Mouse (Mus musculus) MEL (cell line): ENCODE measurements around the gene Zfp598. TPM values are rescaled to one million over a fixed set of nuclear protein-coding genes. Genes with fewer than 3 reads are reported as not detected.
"Not testable (repeated sequence)": the region's sequence is repeated elsewhere in the genome, so short reads cannot be mapped to it uniquely, and the experiment has no call there.

Source experiments
- DNase-seq: peaks from one replicate; pipeline ENCODE4 v3.0.0; 2011; ENCODE audit warnings: low read depth, low spot score
- H3K27ac ChIP-seq: 2 replicates; pipeline ENCODE4 v1.5.1; 2012; ENCODE audit warnings: low read depth, mild to moderate bottlenecking, control low read depth, low read length, moderate library complexity; ENCODE audit not compliant: control insufficient read depth
- H3K27me3 ChIP-seq, 2 experiments: fragments of 150-350 bp in 1 of 2; sonication (generic) in 1 of 2; 2 replicates each; pipeline ENCODE4 v1.6.1; 2012; ENCODE audit warnings: low read length in 2 of 2, mild to moderate bottlenecking in 2 of 2, improper control_type of control experiment in 1 of 2, moderate library complexity in 1 of 2; ENCODE audit not compliant: insufficient read depth in 2 of 2, control insufficient read depth in 1 of 2
- H3K36me3 ChIP-seq, 2 experiments: 2 replicates each; pipeline ENCODE4 v1.6.1; 2012 to 2014; ENCODE audit warnings: low read length in 2 of 2, improper control_type of control experiment in 1 of 2, inconsistent platforms in 1 of 2, mild to moderate bottlenecking in 1 of 2; ENCODE audit not compliant: insufficient read depth in 2 of 2, control insufficient read depth in 1 of 2
- H3K4me1 ChIP-seq, 2 experiments: fragments of 150-350 bp in 1 of 2; sonication (generic) in 1 of 2; 2 replicates each; pipeline ENCODE4 v1.6.1; 2012; ENCODE audit warnings: low read length in 2 of 2, improper control_type of control experiment in 1 of 2, mild to moderate bottlenecking in 1 of 2; ENCODE audit not compliant: insufficient read depth in 2 of 2, control insufficient read depth in 1 of 2
- H3K4me3 ChIP-seq, 2 experiments: fragments of 150-350 bp in 1 of 2; sonication (generic) in 1 of 2; 2 replicates each; pipeline ENCODE4 v1.5.1; 2012; ENCODE audit warnings: low read depth in 2 of 2, low read length in 2 of 2, mild to moderate bottlenecking in 2 of 2, moderate library complexity in 2 of 2, control low read depth in 1 of 2, improper control_type of control experiment in 1 of 2; ENCODE audit not compliant: control insufficient read depth in 1 of 2, insufficient read depth in 1 of 2
- H3K79me2 ChIP-seq: 2 replicates; pipeline ENCODE4 v1.6.1; 2012; ENCODE audit warnings: mild to moderate bottlenecking, low read length, moderate library complexity; ENCODE audit not compliant: control insufficient read depth, poor library complexity, insufficient read depth
- H3K9ac ChIP-seq: 2 replicates; pipeline ENCODE4 v1.6.1; 2012; ENCODE audit warnings: low read depth, mild to moderate bottlenecking, control low read depth, low read length, moderate library complexity; ENCODE audit not compliant: control insufficient read depth, poor library complexity, severe bottlenecking
- H3K9me3 ChIP-seq: fragments of 150-350 bp; sonication (generic); replicated peaks from 2 replicates; pipeline ENCODE4 v1.6.1; 2012; ENCODE audit warnings: mild to moderate bottlenecking, low read length, improper control_type of control experiment, moderate library complexity; ENCODE audit not compliant: insufficient read depth
- E2F4 ChIP-seq: IDR thresholded peaks from 2 replicates; pipeline ENCODE4 v1.6.1; 2011; ENCODE audit warnings: low read depth, low read length, improper control_type of control experiment, borderline replicate concordance
- ELF1 ChIP-seq: IDR thresholded peaks from 2 replicates; pipeline ENCODE4 v1.6.1; 2014; ENCODE audit warnings: low read depth, mild to moderate bottlenecking, inconsistent platforms, low read length, improper control_type of control experiment, moderate library complexity
- EP300 ChIP-seq, 2 experiments: IDR thresholded peaks; 2 replicates each; pipeline ENCODE4 v1.6.1; 2011; ENCODE audit warnings: improper control_type of control experiment in 2 of 2, low read length in 2 of 2, low read depth in 1 of 2, mild to moderate bottlenecking in 1 of 2
- GABPA ChIP-seq: IDR thresholded peaks from 2 replicates; pipeline ENCODE4 v1.6.1; 2012; ENCODE audit warnings: low read depth, mild to moderate bottlenecking, inconsistent platforms, low read length, improper control_type of control experiment, moderate library complexity
- GATA1 ChIP-seq: IDR thresholded peaks from 2 replicates; pipeline ENCODE4 v1.6.1; 2011; ENCODE audit warnings: low read depth, low read length, improper control_type of control experiment
- HCFC1 ChIP-seq: IDR thresholded peaks from 2 replicates; pipeline ENCODE4 v1.6.1; 2012; ENCODE audit warnings: low read depth, mild to moderate bottlenecking, inconsistent platforms, low read length, improper control_type of control experiment, moderate library complexity
- JUND ChIP-seq: IDR thresholded peaks from 2 replicates; pipeline ENCODE4 v1.6.1; 2011; ENCODE audit warnings: low read depth, mild to moderate bottlenecking, improper control_type of control experiment, low read length
- KAT2A ChIP-seq: conservative IDR thresholded peaks from 2 replicates; pipeline ENCODE4 v1.6.1; 2012; ENCODE audit warnings: low read depth, low read length, improper control_type of control experiment, inconsistent platforms
- MAFK ChIP-seq: IDR thresholded peaks from 2 replicates; pipeline ENCODE4 v1.6.1; 2011; ENCODE audit warnings: low read depth, mild to moderate bottlenecking, low read length, improper control_type of control experiment, borderline replicate concordance
- MEF2A ChIP-seq: IDR thresholded peaks from 2 replicates; pipeline ENCODE4 v1.6.1; 2014; ENCODE audit warnings: low read depth, mild to moderate bottlenecking, inconsistent platforms, low read length, improper control_type of control experiment; ENCODE audit not compliant: poor library complexity, insufficient replicate concordance, severe bottlenecking; ENCODE audit errors: extremely low read depth
- MYB ChIP-seq: IDR thresholded peaks from 2 replicates; pipeline ENCODE4 v1.6.1; 2011; ENCODE audit warnings: mild to moderate bottlenecking, low read depth, low read length, improper control_type of control experiment
- MYC ChIP-seq: IDR thresholded peaks from 2 replicates; pipeline ENCODE4 v1.6.1; 2011; ENCODE audit warnings: low read depth, mild to moderate bottlenecking, low read length, improper control_type of control experiment, moderate library complexity
- POLR2AphosphoS2 ChIP-seq: IDR thresholded peaks from 2 replicates; pipeline ENCODE4 v1.6.1; 2011; ENCODE audit warnings: low read length, improper control_type of control experiment
- RCOR1 ChIP-seq: IDR thresholded peaks from 2 replicates; pipeline ENCODE4 v1.6.1; 2012; ENCODE audit warnings: low read depth, mild to moderate bottlenecking, inconsistent platforms, low read length, improper control_type of control experiment
- SMC3 ChIP-seq: IDR thresholded peaks from 2 replicates; pipeline ENCODE4 v1.6.1; 2011; ENCODE audit warnings: low read depth, low read length, improper control_type of control experiment
- TAL1 ChIP-seq: IDR thresholded peaks from 2 replicates; pipeline ENCODE4 v1.6.1; 2012; ENCODE audit warnings: mild to moderate bottlenecking, inconsistent platforms, low read length, moderate library complexity, mixed read lengths
- UBTF ChIP-seq: IDR thresholded peaks from 2 replicates; pipeline ENCODE4 v1.6.1; 2012; ENCODE audit warnings: low read depth, mild to moderate bottlenecking, inconsistent platforms, low read length, improper control_type of control experiment, moderate library complexity, borderline replicate concordance; ENCODE audit not compliant: insufficient read depth
- ZKSCAN1 ChIP-seq: IDR thresholded peaks from 2 replicates; pipeline ENCODE4 v1.6.1; 2012; ENCODE audit warnings: low read depth, mild to moderate bottlenecking, inconsistent platforms, low read length, improper control_type of control experiment, moderate library complexity
- ZMIZ1 ChIP-seq: IDR thresholded peaks from 2 replicates; pipeline ENCODE4 v1.6.1; 2012; ENCODE audit warnings: low read depth, mild to moderate bottlenecking, inconsistent platforms, low read length, improper control_type of control experiment, moderate library complexity
- polyA plus RNA-seq, 2 experiments: library from polyadenylated mRNA; stranded (reverse) in 1 of 2; unstranded in 1 of 2; fragments of >175 nt in 1 of 2; fragments of >200 nt in 1 of 2; gene quantifications; 2 replicates each; pipeline versions ENCODE4 v1.2.1 to v1.2.4; 2012; ENCODE audit warnings: low replicate concordance in 2 of 2, low read depth in 1 of 2; ENCODE audit not compliant: insufficient read length in 2 of 2, insufficient read depth in 1 of 2, missing spikeins in 1 of 2
- total RNA-seq: library from RNA; depleted of rRNA; stranded (reverse); fragments of 300-350 nt; gene quantifications from 2 replicates; pipeline ENCODE4 v1.2.3, GENCODE M21; 2012

The Zfp598 gene
- total and polyA plus RNA-seq, 3 experiments = 22.2 to 80.4 (median 59.0) TPM

- Histone ChIP-seq H3K4me1 (peaks cover 0 to 26% of the 10 kb centered on the region in 2 experiments; a peak in 3 of 4 replicates), H3K79me2 (peaks cover 41% of the 10 kb centered on the region), H3K27ac (peak overlapping the region; percentile 84), H3K9ac (peak overlapping the region; percentile 68), H3K4me3 (peak overlapping the region; percentile 50 to 67), H3K36me3 (peaks cover 0 to 14% of the 10 kb centered on the region in 2 experiments; a peak in 2 of 4 replicates)
- TF ChIP-seq MYC (0 out of 2 replicates have a peak, but pooled peaks have one; percentile 32), ZMIZ1 (0 out of 2 replicates have a peak, but pooled peaks have one; percentile 73)
- not testable (repeated sequence) for H3K9me3 ChIP-seq, DNase-seq, H3K27me3 ChIP-seq
Measured at GRCm38 (mm10) chr17:24669214-24669544, 308 bp upstream of the Zfp598 start.

- Histone ChIP-seq H3K9ac (peak overlapping the region; percentile 86), H3K27me3 (peaks cover 0 to 2% of the 10 kb centered on the region in 2 experiments; a peak in 1 of 4 replicates), H3K36me3 (peaks cover 0 to 14% of the 10 kb centered on the region in 2 experiments; a peak in 2 of 4 replicates), H3K79me2 (peaks cover 49% of the 10 kb centered on the region), H3K27ac (peak overlapping the region; percentile 46), H3K4me1 (peaks cover 0 to 26% of the 10 kb centered on the region in 2 experiments; a peak in 3 of 4 replicates), H3K9me3 (no peaks in the 10 kb centered on the region), H3K4me3 (peak overlapping the region; percentile 90 to 99)
- TF ChIP-seq POLR2AphosphoS2 (no peak), GATA1 (no peak), ELF1 (no peak), TAL1 (no peak), MYB (no peak), GABPA (no peak), EP300 (IDR thresholded peaks at IDR 0.05; ENCODE audit: low read depth in 1 of 2, low read length in 2 of 2) (no peak), JUND (no peak)
- DNase-seq = peak; percentile 40
Measured at GRCm38 (mm10) chr17:24670246-24670844, 858 bp downstream of the Zfp598 start.

- no peak overlapping the region for H3K27ac ChIP-seq
- H3K9ac ChIP-seq = no peak overlapping the region
- peaks cover 0 to 14% of the 10 kb centered on the region in 2 experiments; a peak in 2 of 4 replicates for H3K36me3 ChIP-seq
- TF ChIP-seq ZKSCAN1 (no peak), ELF1 (no peak), JUND (no peak), GABPA (no peak), E2F4 (no peak), MAFK (no peak), RCOR1 (no peak), SMC3 (no peak), KAT2A (no peak), UBTF (no peak), HCFC1 (no peak), MEF2A (no peak)
- peaks cover 0 to 26% of the 10 kb centered on the region in 2 experiments; a peak in 3 of 4 replicates for H3K4me1 ChIP-seq
- H3K4me3 ChIP-seq = no peak overlapping the region; a peak in 1 of 4 replicates
- H3K79me2 ChIP-seq = peaks cover 51% of the 10 kb centered on the region
- DNase-seq = no peak
- H3K9me3 ChIP-seq = no peaks in the 10 kb centered on the region
- H3K27me3 ChIP-seq = no peaks in the 10 kb centered on the region
Measured at GRCm38 (mm10) chr17:24671346-24671745, 1.9 kb downstream of the Zfp598 start.
